Mouse (Mus musculus) embryo, embryonic 10.5 days (tissue): ENCODE results near the gene Acadvl.
A peak's percentile ranks its signal among the peaks of the same experiment; 100 is the strongest.

Experiments used
- DNase-seq: peaks from one replicate; pipeline ENCODE4 v3.0.0-alpha.2; 2015; ENCODE audit warnings: low spot score

Gene Acadvl

DNA sequence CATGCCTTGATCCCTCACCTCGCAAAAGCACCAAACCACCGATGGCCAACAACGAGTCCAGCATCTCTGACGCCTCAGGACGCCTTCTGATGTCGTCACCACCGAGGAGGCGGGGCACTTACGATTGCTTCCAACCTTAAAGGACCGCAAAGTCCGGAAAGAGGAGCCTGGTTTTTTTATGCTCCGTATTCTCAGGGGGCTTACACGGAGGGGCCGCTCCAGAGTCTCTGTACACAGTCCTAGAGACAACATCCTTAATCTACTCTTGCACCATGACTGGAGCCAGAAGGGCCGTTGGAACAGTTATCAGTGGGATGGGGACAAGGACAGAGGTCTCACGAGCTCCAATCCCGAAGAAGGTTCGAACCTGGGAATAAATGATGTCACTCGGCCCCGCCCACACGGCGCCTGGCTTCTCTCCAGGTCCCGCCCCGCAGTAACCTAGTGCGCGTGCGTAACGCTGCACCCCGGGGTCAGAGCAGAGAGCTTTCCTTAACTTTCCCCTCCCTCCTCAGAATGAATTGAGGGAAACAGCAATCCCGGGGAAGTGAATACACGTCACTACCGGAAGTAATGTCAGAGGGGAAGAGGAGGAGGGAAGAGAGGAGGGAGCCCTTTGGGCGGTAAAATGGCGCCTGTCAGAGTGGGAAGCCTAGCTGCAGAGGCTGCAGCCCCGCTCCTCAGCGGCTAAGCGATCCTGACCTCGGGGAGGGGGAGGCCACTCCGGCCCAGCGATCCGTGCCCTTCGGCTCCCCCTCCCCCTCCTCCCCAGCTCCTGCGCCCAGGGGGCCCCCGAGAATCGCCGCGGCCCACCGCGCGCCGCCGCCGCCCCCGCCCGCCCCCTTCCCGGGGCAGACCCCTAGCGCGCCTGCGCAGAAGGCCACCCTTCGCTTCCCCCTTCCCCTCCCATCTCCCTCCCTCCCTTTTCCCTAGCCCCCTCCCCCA lies 34.7 kb downstream of the Acadvl start:
- peak; percentile 100 for DNase-seq

DNA sequence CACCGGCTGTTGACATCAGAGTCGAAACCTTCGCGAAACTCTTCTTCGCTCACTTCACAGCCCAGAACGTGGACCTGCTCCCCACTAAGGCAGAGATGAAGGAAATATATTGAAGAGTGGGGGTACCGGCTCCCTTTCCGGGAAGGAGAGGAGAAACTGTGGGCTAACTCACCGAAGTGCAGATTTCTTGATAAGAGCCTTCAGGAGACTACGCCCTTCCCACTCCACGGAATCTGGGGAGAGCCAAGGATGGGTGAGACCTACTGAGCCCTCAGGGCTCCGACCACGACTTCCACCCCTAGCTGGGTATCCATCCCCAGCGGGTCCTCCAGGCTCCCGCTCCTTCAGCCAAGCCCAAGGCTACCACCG lies 35.4 kb downstream of the Acadvl start:
- no peak for DNase-seq

DNA sequence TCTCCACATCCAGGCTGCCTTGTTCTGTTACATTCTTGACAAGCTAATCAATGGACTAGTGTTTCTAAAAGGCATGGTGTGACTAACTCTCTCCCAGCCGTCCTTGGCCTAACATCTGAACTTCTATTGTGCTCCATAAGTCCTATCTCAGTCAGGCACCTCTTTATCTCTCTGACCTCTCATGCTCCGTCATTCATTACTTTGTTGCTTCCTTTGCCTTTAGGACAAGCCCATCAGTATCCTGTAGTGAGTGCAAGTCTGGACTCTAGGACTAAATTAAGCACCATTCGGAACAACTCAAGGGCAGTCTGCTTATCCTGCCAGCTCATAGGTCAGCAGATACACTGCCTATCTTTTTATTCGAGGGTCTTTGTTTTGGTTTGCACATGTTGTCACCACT lies 38.9 kb downstream of the Acadvl start:
- DNase-seq = no peak

DNA sequence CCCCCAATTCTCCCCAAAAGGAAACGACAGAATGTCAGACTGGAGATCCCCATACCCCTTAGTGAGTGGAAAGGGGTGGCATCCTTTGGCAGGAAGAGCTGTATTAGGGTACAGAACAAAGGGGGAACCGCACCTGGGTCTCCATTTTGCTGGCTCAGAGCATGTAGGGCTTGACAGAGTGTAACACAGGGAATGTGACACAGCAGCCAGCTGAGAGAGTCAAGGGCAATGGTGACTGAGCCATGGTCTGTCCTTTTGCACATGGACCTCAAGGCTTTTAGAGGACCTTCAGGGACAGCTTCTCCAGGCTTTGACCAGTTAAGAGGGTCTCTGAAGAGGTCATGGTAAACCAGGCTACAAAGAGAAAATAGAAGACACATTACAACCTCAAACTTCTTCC lies 40.3 kb downstream of the Acadvl start:
- DNase-seq = no peak

- no peak for DNase-seq
Measured at GRCm38 (mm10) chr11:69970775-69971174, 44.4 kb downstream of the Acadvl start.

DNA sequence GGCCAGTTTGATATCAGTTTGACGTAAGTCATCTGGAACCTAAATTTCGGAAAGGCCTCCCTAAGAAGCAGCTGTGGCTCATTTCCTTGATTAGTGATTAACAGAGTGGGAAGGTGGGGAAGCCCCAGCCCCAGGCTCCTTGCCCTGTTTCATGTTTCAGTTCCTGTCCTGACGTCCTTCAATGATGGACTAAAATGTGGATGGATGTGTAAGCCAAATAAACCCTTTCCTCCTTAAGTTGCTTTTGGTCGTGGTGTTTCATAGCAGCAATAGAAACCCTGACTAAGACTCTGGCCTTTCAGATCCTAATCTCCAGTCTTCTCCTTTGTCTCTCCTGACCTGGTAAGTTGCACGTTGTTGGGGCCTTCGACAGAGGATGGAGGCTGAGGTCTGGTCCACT lies 45.0 kb downstream of the Acadvl start:
- DNase-seq = no peak

DNA sequence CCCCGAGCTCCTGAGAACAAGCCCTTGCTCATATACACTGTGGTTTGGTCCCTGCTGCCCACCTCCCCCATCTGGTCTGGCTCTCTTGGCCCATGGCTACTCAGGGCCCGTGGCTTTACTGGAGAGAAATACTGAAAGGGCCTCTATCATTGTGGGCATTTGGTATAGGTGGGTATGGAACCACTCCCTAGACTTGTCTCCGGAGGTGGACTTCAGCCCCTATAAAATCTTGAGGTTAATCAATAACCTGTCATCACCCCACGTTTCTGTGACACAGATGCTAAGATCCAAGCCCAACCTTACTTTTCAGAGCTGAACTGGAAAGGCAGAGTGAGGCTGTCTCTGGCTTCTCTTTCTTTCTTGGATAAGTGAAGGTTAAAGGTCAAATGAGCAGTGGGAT lies 46.4 kb downstream of the Acadvl start:
- DNase-seq = no peak

DNA sequence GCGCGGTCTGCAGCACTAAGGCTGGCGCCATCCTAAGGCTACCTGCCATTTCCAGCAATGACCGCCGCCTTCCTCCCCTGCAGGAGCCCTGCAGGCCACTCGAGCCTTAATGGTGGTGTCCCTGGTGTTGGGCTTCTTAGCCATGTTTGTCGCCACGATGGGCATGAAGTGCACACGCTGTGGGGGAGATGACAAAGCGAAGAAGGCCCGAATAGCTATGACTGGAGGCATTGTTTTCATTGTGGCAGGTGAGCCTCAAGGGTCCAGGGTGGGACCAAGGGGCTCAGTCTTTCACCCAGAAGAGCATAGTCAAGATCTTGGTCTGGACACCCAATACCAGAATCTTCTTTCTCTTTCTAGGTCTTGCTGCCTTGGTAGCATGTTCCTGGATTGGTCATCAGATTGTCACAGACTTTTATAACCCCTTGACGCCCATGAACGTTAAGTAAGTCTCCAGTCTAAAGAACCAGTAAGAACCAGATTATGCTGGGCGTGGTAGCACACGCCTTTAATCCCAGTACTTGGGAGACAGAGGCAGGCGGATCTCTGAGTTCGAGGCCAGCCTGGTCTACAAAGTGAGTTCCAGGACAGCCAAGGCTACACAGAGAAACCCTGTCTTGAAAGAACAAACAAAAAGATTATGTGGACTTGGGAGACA lies 48.2 kb downstream of the Acadvl start:
- DNase-seq = no peak

DNA sequence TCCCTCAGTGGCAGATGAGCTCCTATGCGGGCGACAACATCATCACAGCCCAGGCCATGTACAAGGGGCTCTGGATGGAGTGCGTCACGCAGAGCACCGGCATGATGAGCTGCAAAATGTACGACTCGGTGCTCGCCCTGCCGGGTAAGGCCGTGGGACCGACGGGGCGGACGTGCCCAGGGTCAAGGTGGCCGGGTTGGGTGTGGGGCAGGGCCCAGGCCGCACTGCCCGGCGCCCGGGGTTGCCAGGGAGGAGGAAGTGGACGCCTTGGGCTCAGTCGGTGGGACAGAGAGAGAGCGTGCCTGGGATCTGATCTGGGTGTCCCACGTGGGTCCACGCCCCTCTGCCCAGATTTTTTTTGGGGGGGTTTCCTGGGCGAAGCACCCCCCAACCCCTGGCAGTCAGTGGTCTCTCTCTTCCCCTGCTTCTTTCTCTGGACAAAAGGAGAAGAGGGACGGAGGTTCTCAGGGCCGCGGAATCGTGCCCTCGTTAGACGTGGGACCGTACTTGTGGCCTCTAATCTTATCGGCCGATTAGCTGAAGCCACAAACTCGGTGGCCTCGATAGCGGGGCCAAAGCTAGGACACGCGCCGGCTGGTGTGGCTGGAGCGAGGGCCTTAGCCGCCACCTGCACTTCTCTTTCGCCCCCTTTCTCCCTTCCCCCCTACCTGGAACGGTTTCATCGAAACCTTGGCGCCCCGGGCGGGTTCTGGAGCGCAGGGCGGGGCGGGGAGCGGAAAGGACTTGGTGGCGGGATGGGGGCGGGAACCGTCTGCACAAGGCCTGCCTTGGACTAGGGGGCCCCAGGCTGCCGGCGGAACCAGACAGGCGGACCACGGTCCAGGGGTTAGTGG lies 49.0 kb downstream of the Acadvl start:
- peak; percentile 31 for DNase-seq

DNA sequence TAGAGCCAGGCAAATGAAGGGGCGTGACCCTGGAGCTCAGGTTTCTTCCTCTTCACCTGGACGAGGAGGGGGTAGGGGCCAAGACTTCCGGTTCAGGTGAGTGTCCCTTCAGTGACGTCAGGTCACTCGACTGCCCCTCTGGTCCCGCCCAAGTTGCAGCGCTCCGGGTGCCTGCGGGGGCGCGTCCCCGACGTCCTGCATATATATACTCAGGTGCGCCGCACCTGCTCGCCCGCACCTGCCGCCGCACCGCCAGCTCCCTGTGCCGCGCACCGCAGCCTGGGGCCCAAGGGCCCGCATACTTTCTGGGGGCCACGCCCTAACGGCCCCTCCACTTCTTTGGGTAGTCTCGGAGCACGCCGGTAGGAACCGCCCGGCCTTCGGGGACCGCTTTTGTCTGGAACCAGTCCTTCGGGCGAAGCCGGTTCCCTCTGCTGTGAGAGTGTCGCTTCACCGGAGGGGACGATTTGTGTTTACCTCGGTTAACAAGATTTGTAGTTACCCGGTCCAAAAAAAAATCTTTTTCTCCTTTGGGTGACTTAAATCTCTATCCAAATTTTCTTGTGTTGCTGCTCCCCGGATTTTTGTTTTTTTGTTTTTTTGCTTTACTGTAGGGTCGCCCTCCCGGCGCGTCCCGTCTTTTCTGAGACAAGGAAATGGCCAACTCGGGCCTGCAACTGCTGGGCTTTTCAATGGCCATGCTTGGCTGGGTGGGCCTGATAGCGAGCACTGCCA lies 49.8 kb downstream of the Acadvl start:
- peak; percentile 42 for DNase-seq

DNA sequence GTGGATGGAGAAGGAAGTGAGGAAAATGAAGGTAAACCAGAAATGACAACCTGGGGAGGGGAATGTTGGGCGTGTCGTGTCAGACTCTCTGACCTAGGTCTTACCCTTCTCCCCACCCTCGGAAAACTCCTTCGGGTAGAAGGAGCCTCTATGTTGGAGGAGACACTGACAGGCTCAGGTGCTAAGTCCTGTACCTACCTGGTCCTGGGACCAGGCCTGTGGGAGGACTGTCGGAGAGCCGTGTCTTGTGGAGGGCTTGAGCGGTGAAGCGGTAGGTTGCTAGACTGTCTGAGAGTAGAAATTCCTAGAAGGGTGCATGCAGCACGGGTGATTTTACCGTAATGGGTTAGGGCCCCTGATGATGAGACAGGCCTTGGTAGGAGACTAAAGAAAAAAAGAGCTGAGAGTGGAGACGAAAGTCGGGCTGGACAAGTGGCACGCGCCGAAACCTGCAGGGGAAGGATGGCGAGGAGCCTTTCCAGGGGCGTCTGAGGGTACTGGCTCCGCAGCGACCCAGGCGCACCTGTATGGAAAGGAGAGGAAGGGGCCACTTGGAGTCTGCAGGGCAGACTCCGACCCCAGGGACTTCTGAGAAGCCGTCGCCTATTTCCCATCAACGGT lies 50.5 kb downstream of the Acadvl start, which contains the start of gene Cldn7:
Gene Cldn7 (plus strand): TSS at position 130 of the 621 bp plus-strand sequence.
- DNase-seq = no peak

DNA sequence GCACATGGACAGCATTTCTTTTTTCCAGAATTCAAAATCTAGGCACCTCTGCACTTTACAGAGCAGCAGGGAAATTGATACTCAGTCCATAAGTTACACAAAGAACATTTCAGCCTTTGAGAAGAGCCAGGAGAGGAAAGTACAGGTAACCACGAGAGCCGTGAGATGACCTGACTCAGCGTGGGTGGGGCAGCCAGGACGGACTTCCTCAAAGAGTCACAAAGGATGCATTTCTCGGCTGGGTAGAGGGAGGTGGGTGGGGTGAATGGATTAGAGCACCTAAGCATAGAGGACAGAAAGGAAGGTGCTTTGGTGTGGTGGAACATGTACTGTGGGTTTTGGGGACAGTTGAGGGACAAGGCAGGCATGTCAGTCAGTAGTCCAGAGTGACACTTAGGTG lies 53.4 kb downstream of the Acadvl start:
- DNase-seq = no peak

DNA sequence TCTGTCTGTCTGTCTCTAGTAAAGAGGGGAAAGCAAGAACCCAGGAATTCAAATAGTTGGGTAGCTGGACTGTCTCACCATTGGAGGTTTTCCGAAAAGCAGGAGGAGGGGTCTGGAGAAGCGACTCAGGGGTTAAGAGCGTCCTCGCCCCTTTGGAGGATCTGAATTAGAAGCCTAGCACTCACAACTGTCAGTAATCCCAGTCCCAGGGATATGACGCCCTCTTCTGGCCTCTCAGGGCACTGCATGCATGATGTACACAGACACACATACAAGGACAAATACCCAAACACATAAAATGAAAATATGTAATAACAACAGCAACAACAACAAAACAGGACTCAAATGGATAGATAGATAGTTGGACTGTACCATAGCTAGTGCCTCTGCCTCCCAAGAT lies 54.6 kb downstream of the Acadvl start:
- DNase-seq = no peak
